Mouse (Mus musculus) ES-E14 (cell line): ENCODE results near the gene Ehmt1. TPM values are rescaled to one million over a fixed set of nuclear protein-coding genes. Genes with fewer than 3 reads are reported as not detected.

Experiments used
- DNase-seq: peaks from one replicate; pipeline ENCODE4 v3.0.0-alpha.2; 2013; ENCODE audit warnings: low read depth, low spot score
- H3K27ac ChIP-seq: 2 replicates; pipeline ENCODE4 v1.5.1; 2012; ENCODE audit warnings: low read depth, mild to moderate bottlenecking, low read length, moderate library complexity, mixed read lengths; ENCODE audit not compliant: poor library complexity, insufficient read depth, severe bottlenecking
- H3K36me3 ChIP-seq: 2 replicates; pipeline ENCODE4 v1.6.1; 2012; ENCODE audit warnings: mild to moderate bottlenecking, low read length, moderate library complexity, mixed read lengths; ENCODE audit not compliant: control insufficient read depth, poor library complexity, insufficient read depth, severe bottlenecking
- H3K4me1 ChIP-seq, 2 experiments: fragments of 150-350 bp in 1 of 2; sonication (generic) in 1 of 2; 2 replicates each; pipeline ENCODE4 v1.6.1; 2012; ENCODE audit warnings: low read length in 2 of 2, mild to moderate bottlenecking in 1 of 2, mixed read lengths in 1 of 2; ENCODE audit not compliant: control insufficient read depth in 2 of 2, insufficient read depth in 2 of 2, poor library complexity in 1 of 2
- H3K4me3 ChIP-seq, 2 experiments: fragments of 150-350 bp in 1 of 2; sonication (generic) in 1 of 2; 2 replicates each; pipeline ENCODE4 v1.5.1; 2012; ENCODE audit warnings: low read length in 2 of 2, low read depth in 1 of 2, mild to moderate bottlenecking in 1 of 2, mixed read lengths in 1 of 2; ENCODE audit not compliant: insufficient read depth in 1 of 2, poor library complexity in 1 of 2, severe bottlenecking in 1 of 2
- H3K9ac ChIP-seq: 2 replicates; pipeline ENCODE4 v1.6.1; 2012; ENCODE audit warnings: low read depth, mild to moderate bottlenecking, low read length, mixed read lengths; ENCODE audit not compliant: poor library complexity, insufficient read depth, severe bottlenecking
- H3K9me3 ChIP-seq: fragments of 150-350 bp; sonication (generic); 2 replicates; pipeline ENCODE4 v1.6.1; 2012; ENCODE audit warnings: low read depth, mild to moderate bottlenecking, low read length; ENCODE audit not compliant: control insufficient read depth, insufficient read depth
- CHD2 ChIP-seq: IDR thresholded peaks from 2 replicates; pipeline ENCODE4 v1.6.1; 2014; ENCODE audit warnings: mild to moderate bottlenecking, low read depth, low read length, inconsistent platforms
- HCFC1 ChIP-seq: IDR thresholded peaks from 2 replicates; pipeline ENCODE4 v1.6.1; 2012; ENCODE audit warnings: low read length, inconsistent platforms, borderline replicate concordance; ENCODE audit not compliant: insufficient read depth
- MAFK ChIP-seq: IDR thresholded peaks from 2 replicates; pipeline ENCODE4 v1.6.1; 2014; ENCODE audit warnings: mild to moderate bottlenecking, low read depth, low read length, inconsistent platforms; ENCODE audit not compliant: insufficient read depth
- ZC3H11A ChIP-seq: IDR thresholded peaks from 2 replicates; pipeline ENCODE4 v1.6.1; 2012; ENCODE audit warnings: low read depth, mild to moderate bottlenecking, inconsistent platforms, low read length, borderline replicate concordance
- ZNF384 ChIP-seq: IDR thresholded peaks from 2 replicates; pipeline ENCODE4 v1.6.1; 2012; ENCODE audit warnings: low read depth, low read length, inconsistent platforms
- in situ Hi-C, 2 experiments: fragments of 600-800 bp; cut with MboI; formaldehyde crosslinking; loops; one replicate each; pipeline ENCODE4 v1.15.1; 2025; ENCODE audit warnings: low sequenced_read_pairs in 2 of 2, inconsistent platforms in 1 of 2; ENCODE audit not compliant: unreplicated experiment in 2 of 2
- total RNA-seq: library from RNA; depleted of rRNA; stranded (reverse); fragments of 300-350 nt; gene quantifications from 2 replicates; pipeline ENCODE4 v1.2.3, GENCODE M21; 2012

Gene Ehmt1
- total RNA-seq, 1 experiment, result 55.1 TPM

GRCm38 (mm10) chr2:24809746-24810145, 109.7 kb downstream of the Ehmt1 start:
- no peak overlapping the region for H3K4me3 ChIP-seq
- DNase-seq, result no peak
- no peaks in the 10 kb centered on the region for H3K9me3 ChIP-seq
- H3K4me1 ChIP-seq, result no peaks in the 10 kb centered on the region
- in situ Hi-C loops, result no loop called here
- no peak overlapping the region for H3K27ac ChIP-seq
- no peak overlapping the region for H3K9ac ChIP-seq
- H3K36me3 ChIP-seq, result peaks cover 27% of the 10 kb centered on the region
- TF ChIP-seq ZC3H11A (no peak), HCFC1 (no peak), ZNF384 (no peak), MAFK (no peak), CHD2 (no peak)

GRCm38 (mm10) chr2:24807691-24808090, 111.7 kb downstream of the Ehmt1 start:
- Histone ChIP-seq H3K4me3 (no peak overlapping the region), H3K9me3 (no peaks in the 10 kb centered on the region), H3K4me1 (no peaks in the 10 kb centered on the region), H3K27ac (no peak overlapping the region), H3K36me3 (peaks cover 30% of the 10 kb centered on the region), H3K9ac (no peak overlapping the region)
- in situ Hi-C loops, result no loop called here
- DNase-seq, result no peak
- TF ChIP-seq CHD2, result no peak
- no peak for TF ChIP-seq ZNF384
- TF ChIP-seq ZC3H11A, result no peak
- no peak for TF ChIP-seq MAFK
- TF ChIP-seq HCFC1, result no peak

- Histone ChIP-seq H3K9ac (no peak overlapping the region), H3K27ac (no peak overlapping the region), H3K36me3 (peaks cover 32% of the 10 kb centered on the region), H3K4me3 (no peak overlapping the region), H3K9me3 (no peaks in the 10 kb centered on the region), H3K4me1 (no peaks in the 10 kb centered on the region)
- no peak for DNase-seq
- in situ Hi-C loops, result no loop called here
- TF ChIP-seq HCFC1 (no peak), MAFK (no peak), CHD2 (no peak), ZC3H11A (no peak), ZNF384 (no peak)
Measured at GRCm38 (mm10) chr2:24807036-24807435, 112.4 kb downstream of the Ehmt1 start.

- no peak for DNase-seq
- H3K27ac ChIP-seq, result no peak overlapping the region
- in situ Hi-C loops, result no loop called here
- TF ChIP-seq MAFK (no peak), ZNF384 (no peak), CHD2 (no peak), ZC3H11A (no peak), HCFC1 (no peak)
- H3K4me3 ChIP-seq, result no peak overlapping the region
- no peaks in the 10 kb centered on the region for H3K4me1 ChIP-seq
- H3K36me3 ChIP-seq, result peaks cover 38% of the 10 kb centered on the region
- no peaks in the 10 kb centered on the region for H3K9me3 ChIP-seq
- H3K9ac ChIP-seq, result no peak overlapping the region
Measured at GRCm38 (mm10) chr2:24806143-24806542, 113.3 kb downstream of the Ehmt1 start.

- in situ Hi-C loops, result no loop called here
- Histone ChIP-seq H3K9ac (no peak overlapping the region), H3K27ac (no peak overlapping the region), H3K4me1 (no peaks in the 10 kb centered on the region), H3K36me3 (peaks cover 40% of the 10 kb centered on the region), H3K9me3 (no peaks in the 10 kb centered on the region), H3K4me3 (no peak overlapping the region)
- TF ChIP-seq ZC3H11A, result no peak
- no peak for TF ChIP-seq CHD2
- no peak for TF ChIP-seq MAFK
- no peak for DNase-seq
Measured at GRCm38 (mm10) chr2:24805621-24806020, 113.8 kb downstream of the Ehmt1 start.
